Mouse (Mus musculus) layer of hippocampus, adult 8-10 months (tissue): ENCODE results near the gene Cldn7. TPM values are rescaled to one million over a fixed set of nuclear protein-coding genes. Genes with fewer than 3 reads are reported as not detected.
"Not testable (repeated sequence)": the region's sequence is repeated elsewhere in the genome, so short reads cannot be mapped to it uniquely, and the experiment has no call there.

Source experiments
- DNase-seq, 2 experiments: peaks; one replicate each; pipeline ENCODE4 v3.0.0; 2022; ENCODE audit warnings: low spot score in 2 of 2
- total RNA-seq, 4 experiments: library from RNA; stranded (reverse); gene quantifications; 2 replicates each; pipeline ENCODE4 v1.2.4; 2022

The Cldn7 gene
- total RNA-seq, 4 experiments from 2014 or later, result not detected

DNA sequence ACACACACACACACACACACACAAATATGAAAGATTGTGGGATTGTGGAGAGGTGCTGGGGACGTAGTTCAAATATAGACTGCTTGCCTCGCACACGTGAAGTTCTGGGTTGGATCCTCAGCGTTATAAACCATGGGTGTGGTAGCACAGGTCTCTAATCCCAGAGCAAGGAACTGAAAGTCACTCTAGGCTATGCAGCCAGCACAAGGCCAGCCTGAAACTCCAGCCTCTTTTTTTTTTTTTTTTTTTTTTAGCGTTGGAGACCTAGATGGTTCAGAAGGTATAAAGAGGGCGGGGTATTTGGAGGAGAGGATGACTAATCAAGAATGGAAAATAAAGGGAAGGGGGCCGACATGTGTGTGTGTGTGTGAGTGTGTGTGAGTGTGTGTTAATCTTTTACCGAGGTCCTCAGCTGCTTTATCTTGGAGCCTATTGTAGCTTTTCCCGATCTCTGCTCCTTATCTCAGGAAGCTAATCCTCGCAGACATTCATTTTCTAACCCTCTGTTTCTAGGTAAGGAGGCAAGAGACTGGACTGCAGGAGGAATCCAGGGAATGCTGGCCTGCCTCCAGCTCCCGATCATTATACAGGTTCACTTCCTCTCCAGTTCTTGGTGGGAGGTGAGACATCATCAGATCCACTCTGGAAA is 11.2 kb upstream of the Cldn7 start:
- DNase-seq, result no peak

- DNase-seq, result not testable (repeated sequence)
Measured at GRCm38 (mm10) chr11:69955618-69956017, 9.0 kb upstream of the Cldn7 start.

- DNase-seq, result no peak
Measured at GRCm38 (mm10) chr11:69956218-69956617, 8.4 kb upstream of the Cldn7 start.

DNA sequence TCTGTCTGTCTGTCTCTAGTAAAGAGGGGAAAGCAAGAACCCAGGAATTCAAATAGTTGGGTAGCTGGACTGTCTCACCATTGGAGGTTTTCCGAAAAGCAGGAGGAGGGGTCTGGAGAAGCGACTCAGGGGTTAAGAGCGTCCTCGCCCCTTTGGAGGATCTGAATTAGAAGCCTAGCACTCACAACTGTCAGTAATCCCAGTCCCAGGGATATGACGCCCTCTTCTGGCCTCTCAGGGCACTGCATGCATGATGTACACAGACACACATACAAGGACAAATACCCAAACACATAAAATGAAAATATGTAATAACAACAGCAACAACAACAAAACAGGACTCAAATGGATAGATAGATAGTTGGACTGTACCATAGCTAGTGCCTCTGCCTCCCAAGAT is 4.0 kb upstream of the Cldn7 start:
- DNase-seq, result no peak

- no peak for DNase-seq
Measured at GRCm38 (mm10) chr11:69961841-69962240, 2.7 kb upstream of the Cldn7 start.

GRCm38 (mm10) chr11:69965271-69966005 is 859 bp downstream of the Cldn7 start:
- DNase-seq, result no peak

DNA sequence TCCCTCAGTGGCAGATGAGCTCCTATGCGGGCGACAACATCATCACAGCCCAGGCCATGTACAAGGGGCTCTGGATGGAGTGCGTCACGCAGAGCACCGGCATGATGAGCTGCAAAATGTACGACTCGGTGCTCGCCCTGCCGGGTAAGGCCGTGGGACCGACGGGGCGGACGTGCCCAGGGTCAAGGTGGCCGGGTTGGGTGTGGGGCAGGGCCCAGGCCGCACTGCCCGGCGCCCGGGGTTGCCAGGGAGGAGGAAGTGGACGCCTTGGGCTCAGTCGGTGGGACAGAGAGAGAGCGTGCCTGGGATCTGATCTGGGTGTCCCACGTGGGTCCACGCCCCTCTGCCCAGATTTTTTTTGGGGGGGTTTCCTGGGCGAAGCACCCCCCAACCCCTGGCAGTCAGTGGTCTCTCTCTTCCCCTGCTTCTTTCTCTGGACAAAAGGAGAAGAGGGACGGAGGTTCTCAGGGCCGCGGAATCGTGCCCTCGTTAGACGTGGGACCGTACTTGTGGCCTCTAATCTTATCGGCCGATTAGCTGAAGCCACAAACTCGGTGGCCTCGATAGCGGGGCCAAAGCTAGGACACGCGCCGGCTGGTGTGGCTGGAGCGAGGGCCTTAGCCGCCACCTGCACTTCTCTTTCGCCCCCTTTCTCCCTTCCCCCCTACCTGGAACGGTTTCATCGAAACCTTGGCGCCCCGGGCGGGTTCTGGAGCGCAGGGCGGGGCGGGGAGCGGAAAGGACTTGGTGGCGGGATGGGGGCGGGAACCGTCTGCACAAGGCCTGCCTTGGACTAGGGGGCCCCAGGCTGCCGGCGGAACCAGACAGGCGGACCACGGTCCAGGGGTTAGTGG is 1.7 kb downstream of the Cldn7 start:
- DNase-seq, result no peak

DNA sequence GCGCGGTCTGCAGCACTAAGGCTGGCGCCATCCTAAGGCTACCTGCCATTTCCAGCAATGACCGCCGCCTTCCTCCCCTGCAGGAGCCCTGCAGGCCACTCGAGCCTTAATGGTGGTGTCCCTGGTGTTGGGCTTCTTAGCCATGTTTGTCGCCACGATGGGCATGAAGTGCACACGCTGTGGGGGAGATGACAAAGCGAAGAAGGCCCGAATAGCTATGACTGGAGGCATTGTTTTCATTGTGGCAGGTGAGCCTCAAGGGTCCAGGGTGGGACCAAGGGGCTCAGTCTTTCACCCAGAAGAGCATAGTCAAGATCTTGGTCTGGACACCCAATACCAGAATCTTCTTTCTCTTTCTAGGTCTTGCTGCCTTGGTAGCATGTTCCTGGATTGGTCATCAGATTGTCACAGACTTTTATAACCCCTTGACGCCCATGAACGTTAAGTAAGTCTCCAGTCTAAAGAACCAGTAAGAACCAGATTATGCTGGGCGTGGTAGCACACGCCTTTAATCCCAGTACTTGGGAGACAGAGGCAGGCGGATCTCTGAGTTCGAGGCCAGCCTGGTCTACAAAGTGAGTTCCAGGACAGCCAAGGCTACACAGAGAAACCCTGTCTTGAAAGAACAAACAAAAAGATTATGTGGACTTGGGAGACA is 2.4 kb downstream of the Cldn7 start:
- no peak for DNase-seq

GRCm38 (mm10) chr11:69968793-69969192 is 4.2 kb downstream of the Cldn7 start:
- no peak for DNase-seq

DNA sequence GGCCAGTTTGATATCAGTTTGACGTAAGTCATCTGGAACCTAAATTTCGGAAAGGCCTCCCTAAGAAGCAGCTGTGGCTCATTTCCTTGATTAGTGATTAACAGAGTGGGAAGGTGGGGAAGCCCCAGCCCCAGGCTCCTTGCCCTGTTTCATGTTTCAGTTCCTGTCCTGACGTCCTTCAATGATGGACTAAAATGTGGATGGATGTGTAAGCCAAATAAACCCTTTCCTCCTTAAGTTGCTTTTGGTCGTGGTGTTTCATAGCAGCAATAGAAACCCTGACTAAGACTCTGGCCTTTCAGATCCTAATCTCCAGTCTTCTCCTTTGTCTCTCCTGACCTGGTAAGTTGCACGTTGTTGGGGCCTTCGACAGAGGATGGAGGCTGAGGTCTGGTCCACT is 5.6 kb downstream of the Cldn7 start:
- no peak for DNase-seq

DNA sequence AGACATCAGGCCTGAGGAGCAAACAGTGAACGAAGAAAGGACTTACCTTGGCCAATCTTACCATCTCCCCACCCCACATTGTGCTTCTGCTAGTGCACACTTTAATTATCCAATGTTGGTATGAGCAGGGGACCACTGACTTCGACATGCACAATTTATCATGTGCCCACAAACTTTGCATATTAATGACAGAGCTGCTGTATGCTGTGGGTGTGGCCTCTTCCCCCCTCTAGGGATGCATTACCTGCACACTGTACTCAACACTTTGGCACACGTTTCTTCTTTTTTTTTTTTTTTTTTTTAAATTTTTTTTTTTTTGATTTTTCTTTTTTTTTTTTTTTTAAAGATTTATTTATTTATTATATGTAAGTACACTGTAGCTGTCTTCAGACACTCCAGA is 6.2 kb downstream of the Cldn7 start:
- DNase-seq, result no peak

DNA sequence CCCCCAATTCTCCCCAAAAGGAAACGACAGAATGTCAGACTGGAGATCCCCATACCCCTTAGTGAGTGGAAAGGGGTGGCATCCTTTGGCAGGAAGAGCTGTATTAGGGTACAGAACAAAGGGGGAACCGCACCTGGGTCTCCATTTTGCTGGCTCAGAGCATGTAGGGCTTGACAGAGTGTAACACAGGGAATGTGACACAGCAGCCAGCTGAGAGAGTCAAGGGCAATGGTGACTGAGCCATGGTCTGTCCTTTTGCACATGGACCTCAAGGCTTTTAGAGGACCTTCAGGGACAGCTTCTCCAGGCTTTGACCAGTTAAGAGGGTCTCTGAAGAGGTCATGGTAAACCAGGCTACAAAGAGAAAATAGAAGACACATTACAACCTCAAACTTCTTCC is 10.3 kb downstream of the Cldn7 start:
- DNase-seq, result no peak

- no peak for DNase-seq
Measured at GRCm38 (mm10) chr11:69976271-69976670, 11.7 kb downstream of the Cldn7 start.

GRCm38 (mm10) chr11:69979827-69980195 is 15.2 kb downstream of the Cldn7 start:
- no peak for DNase-seq

DNA sequence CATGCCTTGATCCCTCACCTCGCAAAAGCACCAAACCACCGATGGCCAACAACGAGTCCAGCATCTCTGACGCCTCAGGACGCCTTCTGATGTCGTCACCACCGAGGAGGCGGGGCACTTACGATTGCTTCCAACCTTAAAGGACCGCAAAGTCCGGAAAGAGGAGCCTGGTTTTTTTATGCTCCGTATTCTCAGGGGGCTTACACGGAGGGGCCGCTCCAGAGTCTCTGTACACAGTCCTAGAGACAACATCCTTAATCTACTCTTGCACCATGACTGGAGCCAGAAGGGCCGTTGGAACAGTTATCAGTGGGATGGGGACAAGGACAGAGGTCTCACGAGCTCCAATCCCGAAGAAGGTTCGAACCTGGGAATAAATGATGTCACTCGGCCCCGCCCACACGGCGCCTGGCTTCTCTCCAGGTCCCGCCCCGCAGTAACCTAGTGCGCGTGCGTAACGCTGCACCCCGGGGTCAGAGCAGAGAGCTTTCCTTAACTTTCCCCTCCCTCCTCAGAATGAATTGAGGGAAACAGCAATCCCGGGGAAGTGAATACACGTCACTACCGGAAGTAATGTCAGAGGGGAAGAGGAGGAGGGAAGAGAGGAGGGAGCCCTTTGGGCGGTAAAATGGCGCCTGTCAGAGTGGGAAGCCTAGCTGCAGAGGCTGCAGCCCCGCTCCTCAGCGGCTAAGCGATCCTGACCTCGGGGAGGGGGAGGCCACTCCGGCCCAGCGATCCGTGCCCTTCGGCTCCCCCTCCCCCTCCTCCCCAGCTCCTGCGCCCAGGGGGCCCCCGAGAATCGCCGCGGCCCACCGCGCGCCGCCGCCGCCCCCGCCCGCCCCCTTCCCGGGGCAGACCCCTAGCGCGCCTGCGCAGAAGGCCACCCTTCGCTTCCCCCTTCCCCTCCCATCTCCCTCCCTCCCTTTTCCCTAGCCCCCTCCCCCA is 15.9 kb downstream of the Cldn7 start:
- DNase-seq, result peak; percentile 98 to 99

DNA sequence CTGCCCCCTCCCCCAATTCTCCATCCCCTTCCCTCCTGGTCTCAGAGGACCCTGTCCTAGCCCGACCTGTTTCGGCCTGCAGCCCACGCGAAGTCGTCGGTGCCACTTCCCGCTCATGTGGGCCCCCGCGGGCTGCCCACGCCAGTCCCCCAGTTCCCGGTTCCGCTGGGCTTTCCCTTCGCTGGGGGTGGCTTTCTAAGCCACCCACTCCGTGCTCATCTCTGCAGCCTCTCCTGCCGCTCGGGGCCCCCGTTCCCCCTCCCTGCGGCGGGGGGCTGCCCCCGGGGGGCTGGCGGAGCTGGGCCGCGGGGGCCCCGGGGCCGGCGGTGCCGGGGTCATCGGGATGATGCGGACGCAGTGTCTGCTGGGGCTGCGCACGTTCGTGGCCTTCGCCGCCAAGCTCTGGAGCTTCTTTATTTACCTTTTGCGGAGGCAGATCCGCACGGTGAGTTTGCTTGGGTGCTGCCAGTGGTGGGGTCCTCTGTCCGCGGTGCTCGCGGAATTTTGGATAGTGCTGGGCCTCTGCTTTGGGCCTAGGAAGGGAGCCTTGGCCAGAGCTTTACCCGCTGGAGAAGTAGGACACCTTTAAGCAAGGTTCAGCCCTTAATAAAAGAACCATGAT is 16.7 kb downstream of the Cldn7 start, which contains the start of gene Ctdnep1:
Ctdnep1 (plus strand) TSS at position 16 of the 622 bp plus-strand sequence.
- DNase-seq, result no peak

- DNase-seq, result no peak
Measured at GRCm38 (mm10) chr11:69982225-69982624, 17.6 kb downstream of the Cldn7 start, which contains the start of gene Elp5. Gene Elp5 (minus strand): TSS chr11:69982517.

GRCm38 (mm10) chr11:69982877-69983276 is 18.3 kb downstream of the Cldn7 start:
- DNase-seq, result no peak

DNA sequence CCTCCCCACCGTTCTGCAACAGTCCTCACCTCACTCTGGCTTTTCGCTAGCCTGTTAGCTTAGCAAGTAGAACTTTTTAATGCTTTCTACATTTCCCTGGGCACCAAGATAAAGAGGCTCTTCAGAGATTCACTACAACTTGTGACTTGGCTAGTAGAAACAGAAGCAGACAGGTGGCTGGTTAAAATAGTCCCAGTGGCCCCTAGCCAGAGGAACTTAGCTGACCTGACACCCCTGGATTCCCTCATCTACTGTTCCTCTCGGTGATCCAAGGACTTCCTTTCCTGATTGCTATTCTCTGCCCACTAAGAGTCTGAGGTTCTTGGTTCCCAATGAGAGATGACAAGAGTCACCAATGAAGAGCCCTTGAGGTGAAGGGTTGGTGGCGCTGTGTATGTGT is 18.8 kb downstream of the Cldn7 start:
- DNase-seq, result no peak

- DNase-seq, result no peak
Measured at GRCm38 (mm10) chr11:69984431-69984830, 19.9 kb downstream of the Cldn7 start.
